Mouse (Mus musculus) NIH3T3 (cell line): ENCODE data around the gene Ube2c.

ENCODE experiments used
- DNase-seq: peaks from one replicate; pipeline ENCODE4 v3.0.0-alpha.2; 2012; ENCODE audit warnings: low read depth

Gene Ube2c

DNA sequence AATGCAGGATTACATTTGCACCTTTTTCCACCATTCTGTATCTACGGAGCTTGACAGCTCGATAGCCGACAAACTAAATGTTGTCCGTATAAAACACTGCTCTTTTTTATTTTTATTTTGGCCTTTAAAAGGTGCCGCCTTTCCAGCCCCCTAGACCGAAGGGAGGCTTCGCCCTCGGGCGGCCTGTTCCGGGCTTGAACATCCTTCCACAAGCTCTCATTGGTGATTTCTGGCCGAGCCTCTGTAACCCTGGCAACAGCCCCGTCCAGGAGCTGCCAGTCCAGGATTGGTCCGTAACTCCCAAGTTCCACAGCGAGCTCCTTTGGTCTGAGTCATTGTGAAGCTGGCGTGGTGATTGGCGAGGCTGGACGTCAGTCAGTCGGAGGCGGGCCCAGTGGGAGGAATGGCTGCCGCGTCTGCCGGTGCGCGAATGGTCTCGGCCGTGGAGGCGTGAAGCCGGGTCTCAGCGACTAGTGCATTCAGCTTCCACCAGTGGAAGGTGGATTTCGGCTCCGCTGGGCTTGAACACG is 53.0 kb downstream of the Ube2c start, which contains the start of gene Zswim1:
Gene Zswim1 (plus strand): TSS at position 51 of the 530 bp plus-strand sequence.
- DNase-seq = peak; percentile 99

DNA sequence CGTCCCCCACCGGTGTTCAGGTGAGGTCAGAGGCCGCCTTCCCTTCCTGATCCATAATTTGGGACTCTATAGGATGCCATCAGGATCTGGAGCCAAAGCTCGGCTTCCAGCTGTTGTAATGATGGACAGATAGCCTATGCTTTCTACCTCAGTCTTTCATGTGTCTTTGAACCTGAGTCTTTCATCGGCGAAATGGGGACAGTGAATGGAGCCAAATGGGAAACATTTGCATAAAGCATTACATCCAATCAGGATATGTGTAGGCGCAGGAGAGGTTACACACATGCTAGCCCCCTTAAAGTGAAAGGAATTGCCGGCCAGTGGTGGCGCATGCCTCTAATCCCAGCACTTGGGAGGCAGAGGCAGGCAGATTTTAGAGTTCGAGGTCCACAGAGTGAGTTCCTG is 53.5 kb downstream of the Ube2c start:
- DNase-seq = peak; percentile 65

DNA sequence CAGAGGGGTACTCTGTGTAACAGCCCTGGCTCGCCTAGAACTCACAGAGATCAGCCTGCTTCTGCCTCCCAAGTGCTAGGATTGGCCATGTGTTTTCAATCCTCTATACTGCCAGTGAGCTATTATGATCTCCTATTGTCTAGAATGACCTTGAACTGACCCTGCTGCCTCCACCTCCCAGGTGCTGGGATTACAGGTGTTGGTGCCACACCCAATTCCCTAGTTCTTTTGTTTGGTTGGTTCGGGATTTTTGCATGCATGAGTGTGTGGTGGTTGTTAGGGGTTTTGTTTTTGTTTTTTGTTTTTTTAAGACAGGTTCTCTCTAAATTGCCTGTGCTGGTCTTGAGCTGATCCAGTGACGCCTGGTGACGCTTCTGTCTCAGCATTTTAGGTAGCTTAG is 54.3 kb downstream of the Ube2c start:
- no peak for DNase-seq

DNA sequence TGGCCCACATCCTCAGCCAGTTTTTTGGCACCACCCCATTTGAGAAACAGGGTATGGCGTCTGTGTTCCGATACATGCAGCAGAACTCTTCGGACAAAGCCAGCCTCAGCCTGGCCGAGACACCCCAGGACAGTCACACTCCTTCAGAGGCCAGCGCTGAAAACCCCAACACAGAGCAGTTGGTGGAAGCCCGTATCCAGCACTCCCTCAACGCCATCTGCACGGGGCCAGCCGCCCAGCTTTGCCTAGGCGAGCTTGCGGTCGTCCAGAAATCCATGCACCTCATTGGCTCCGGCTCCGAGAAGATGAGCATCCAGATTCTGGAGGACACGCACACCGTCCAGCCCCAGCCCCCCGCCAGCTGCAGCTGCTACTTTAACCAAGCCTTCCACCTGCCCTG is 55.8 kb downstream of the Ube2c start:
- DNase-seq = no peak

DNA sequence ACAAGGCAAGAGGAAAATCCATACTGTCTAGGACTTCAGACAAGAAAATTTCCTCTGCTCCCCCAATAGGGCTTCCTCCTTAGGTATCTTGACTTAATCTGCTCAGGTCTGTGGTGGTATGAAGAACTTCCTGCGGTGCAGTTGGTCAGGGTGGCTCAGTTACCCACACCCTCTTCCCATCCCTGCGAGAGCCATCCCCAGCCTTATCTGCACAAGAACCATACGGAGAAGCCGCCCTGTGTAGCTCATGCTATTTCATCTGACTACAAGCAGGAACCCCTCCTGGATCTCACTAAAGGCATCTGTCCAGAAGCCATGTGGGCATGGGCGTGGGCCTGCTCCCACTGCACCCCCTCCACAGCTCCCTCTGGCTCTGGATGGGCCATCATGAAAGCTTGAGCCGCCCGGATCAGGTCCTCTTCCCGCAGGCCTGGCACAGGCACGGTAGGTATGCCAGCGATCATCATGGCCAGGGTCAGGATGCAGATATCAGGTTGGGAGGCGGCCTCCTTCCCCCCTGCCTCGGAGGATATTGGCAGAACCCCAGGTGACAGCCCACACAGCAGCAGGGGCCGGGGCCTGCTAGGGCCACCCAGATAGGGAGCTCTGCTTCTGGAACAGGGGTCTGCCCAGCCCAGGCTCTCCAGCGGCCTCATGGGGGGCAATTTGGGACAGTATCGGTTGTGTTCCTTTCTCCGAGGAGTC is 57.6 kb downstream of the Ube2c start:
- DNase-seq = no peak
